Mouse (Mus musculus) erythroid progenitor cell, adult 5-6 weeks (primary cell): ENCODE data around the gene Emid1. TPM values are rescaled to one million over a fixed set of nuclear protein-coding genes. Genes with fewer than 3 reads are reported as not detected.
A peak's percentile ranks its signal among the peaks of the same experiment; 100 is the strongest.
"Not testable (repeated sequence)": the region's sequence is repeated elsewhere in the genome, so short reads cannot be mapped to it uniquely, and the experiment has no call there.

ENCODE experiments used
- ATAC-seq: replicated peaks from 2 replicates; pipeline ENCODE4 v1.8.0; 2016; ENCODE audit warnings: moderate number of reproducible peaks, mild to moderate bottlenecking, moderate TSS enrichment, inconsistent platforms; ENCODE audit not compliant: poor library complexity, low FRiP score, severe bottlenecking
- total RNA-seq, 2 experiments: library from RNA; stranded (forward) in 1 of 2; stranded (reverse) in 1 of 2; fragments of 150-400 nt in 1 of 2; fragments of 186-747, 209-891 nt in 1 of 2; gene quantifications; 2 replicates each; pipeline versions ENCODE4 v1.2.3 to v1.2.4; 2015 to 2017; ENCODE audit warnings: low replicate concordance in 2 of 2

Emid1 gene
- total RNA-seq, 2 experiments from 2014 or later, result 5.5 TPM; not detected in 1

DNA sequence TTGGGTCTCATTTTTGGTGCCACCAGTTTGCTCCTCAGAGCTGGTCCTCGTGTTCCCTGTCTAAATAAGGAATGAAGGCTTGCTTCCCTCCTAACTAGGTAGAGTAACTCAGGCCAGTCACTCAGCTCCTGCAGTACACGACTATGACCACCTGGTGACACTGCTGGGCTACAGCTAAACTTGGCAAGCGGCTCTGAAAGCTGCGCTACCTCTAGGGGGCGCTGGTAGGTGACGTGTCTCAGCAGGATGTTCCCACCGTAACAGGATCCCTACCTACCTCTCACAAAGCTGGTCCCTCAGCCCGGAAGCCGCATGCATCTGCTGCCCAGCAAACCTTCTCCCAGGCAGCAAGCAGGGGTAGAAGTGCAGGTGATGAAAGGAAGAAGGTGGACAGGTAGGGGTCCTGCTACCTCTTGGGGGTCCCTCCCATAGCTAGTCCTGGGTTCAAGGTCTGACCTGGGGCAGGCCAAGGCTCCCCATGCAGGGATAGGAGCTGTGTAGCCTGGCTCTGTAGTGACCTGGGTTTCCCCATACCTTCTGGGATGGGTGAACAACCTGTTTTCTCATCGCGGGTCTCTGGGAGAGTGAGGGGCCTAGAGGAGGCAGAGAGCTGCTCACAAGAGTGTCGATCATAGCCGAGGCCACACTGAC lies 37.0 kb downstream of the Emid1 start:
- peak; percentile 88 for ATAC-seq

- ATAC-seq, result no peak
Measured at GRCm38 (mm10) chr11:5113645-5114044, 38.4 kb downstream of the Emid1 start.

GRCm38 (mm10) chr11:5109441-5109840 lies 42.6 kb downstream of the Emid1 start:
- no peak for ATAC-seq

DNA sequence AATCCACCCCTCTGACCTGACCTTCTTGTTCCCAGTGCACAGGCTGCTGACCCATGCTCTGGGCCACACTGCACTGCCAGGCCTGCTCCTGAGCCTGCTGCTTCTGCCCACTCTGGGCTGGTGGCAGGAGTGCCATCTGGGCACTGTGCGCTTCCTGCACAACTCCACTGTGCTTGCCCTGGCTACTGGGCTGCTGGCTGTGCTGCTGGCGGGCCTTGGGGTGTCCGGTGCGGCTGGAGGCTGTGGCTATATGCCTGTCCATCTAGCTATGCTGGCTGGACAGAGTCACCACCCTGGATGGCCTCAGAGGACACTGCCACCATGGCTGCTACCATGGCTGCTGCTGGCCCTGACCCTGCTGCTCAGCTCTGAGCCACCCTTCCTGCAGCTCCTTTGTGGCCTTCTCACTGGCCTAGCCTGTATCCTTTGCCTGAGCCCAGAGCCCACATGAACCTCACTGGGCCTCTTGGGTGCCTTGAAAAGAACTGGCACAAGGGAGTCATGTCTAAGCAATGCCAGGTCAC lies 48.0 kb downstream of the Emid1 start:
- ATAC-seq, result no peak

DNA sequence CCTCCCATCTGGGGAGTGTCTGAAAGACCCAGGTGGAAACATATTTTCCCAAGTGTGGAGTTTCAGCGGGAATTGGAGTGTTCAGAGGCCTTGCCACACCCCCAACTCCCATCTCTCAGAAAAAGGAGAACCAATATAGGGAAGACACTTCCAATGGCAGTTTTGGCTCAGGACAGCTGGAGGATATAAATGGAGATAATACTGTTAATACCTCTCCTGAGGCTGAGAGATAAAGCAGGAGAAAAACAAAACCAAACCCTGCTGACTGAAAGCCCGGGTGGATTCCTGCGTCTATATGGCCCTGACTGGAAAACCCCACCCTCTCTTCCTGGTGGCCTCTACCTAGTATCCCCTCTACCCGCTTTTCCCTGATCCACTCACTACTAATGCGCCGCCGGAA lies 49.7 kb downstream of the Emid1 start:
- no peak for ATAC-seq

- no peak for ATAC-seq
Measured at GRCm38 (mm10) chr11:5101641-5102040, 50.4 kb downstream of the Emid1 start.

GRCm38 (mm10) chr11:5100801-5101200 lies 51.3 kb downstream of the Emid1 start:
- no peak for ATAC-seq

GRCm38 (mm10) chr11:5100283-5100682 lies 51.8 kb downstream of the Emid1 start:
- ATAC-seq, result no peak

GRCm38 (mm10) chr11:5099576-5100183 lies 52.4 kb downstream of the Emid1 start:
- peak; percentile 73 for ATAC-seq

DNA sequence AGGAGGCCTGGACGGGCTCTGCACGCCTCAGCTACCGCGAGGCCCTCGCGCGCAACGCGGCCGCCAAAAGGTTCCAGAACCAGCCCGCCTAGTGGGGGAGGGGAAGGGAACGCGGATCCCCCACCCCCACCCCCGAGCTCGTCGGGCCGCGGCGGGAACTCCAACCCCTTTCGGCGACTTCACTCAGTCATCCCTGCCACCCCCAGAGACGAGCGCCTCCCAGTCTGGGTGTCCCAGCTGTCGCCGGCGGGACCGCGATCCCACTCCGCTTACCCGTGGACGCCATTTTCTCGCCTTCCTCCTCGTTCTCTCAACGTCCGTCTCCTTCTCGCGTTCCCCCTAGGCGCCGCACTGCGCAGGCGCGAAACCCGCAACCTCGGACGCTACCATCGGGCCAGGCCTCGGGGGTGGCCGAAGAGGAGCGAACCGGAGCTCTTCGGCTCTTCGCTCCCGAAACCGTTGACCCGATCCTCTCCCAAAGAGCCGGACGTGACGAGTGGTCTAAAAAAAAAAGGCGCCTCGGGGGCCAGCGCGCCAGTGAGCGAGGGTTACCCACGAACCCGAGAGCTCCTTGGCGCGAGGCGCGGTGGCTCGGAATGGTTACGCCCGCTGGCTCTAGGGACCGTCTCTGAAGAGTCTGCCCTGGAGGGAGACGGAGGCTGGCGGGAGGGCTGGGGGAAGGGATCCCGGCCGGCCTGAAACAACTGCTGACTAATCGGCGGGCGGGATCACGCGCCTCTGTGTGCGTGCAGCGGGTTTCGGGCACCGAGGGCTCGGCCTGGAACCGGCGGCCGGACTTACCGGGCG lies 53.1 kb downstream of the Emid1 start, which contains the start of the genes Rhbdd3 and Ewsr1:
TSS of gene Rhbdd3 (plus strand) at position 191 of the 807 bp plus-strand sequence.
TSS of gene Ewsr1 (minus strand) at position 531 of the 807 bp plus-strand sequence.
- ATAC-seq, result peak; percentile 83

- peak; percentile 28; the same call in 1 of the 2 replicates for ATAC-seq
Measured at GRCm38 (mm10) chr11:5098035-5098735, 53.9 kb downstream of the Emid1 start.

GRCm38 (mm10) chr11:5096480-5097020 lies 55.5 kb downstream of the Emid1 start:
- ATAC-seq, result no peak

GRCm38 (mm10) chr11:5095877-5096276 lies 56.2 kb downstream of the Emid1 start:
- no peak for ATAC-seq

DNA sequence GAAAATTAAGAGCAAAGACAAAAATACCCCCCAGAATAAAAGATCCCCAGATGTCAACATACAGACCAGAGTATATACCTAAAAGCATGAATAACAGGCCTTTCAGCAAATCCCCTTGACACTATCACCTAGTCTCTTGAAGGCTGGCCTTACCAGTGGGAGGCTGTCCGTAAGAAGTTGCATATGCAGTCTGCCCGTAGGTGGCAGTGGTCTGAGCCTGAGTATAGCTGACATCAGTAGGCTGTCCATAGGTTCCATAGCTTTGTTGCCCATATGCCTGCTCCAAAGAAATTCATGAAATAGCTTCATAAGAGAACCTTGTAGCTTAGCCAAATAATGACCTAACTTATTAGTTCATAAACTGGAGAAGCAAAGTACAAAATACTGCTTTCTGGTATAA lies 60.4 kb downstream of the Emid1 start:
- no peak for ATAC-seq

- no peak for ATAC-seq
Measured at GRCm38 (mm10) chr11:5089147-5089546, 62.9 kb downstream of the Emid1 start.

DNA sequence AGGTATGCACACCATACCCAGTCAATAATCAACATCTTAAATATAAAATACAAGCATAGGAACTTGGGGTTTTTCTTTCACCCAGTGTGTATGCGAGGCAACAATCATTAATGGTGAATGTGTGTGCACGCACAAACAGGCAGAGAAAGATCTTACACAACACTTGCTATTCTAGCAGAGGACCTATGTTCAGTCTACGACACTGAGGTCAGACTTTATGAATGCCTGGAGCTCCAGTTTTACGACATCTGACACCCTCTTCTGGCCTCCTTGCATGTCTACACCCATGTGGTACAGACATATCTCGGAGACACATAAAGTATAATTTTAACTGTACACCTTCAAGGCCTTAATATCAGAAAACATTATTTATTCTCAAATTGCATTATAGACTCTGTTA lies 75.2 kb downstream of the Emid1 start:
- ATAC-seq, result not testable (repeated sequence)

DNA sequence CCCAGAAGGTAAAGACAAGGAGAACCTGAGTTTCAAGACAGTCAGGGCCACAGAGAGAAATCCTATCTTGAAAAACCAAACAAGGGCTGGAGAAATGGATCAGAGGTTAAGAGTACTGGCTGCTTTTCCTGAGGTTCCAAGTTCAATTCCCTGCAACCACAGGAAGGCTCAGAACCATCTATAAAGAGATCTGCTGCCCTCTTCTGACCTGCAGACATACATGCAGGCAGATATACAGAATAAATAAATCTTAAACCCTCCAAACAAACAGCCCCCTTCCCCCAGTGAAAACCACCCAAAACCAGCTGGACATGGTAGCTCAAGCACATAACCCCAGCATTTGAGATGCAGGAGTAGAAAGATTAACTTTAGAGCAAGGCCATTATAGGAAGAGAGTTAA lies 76.3 kb downstream of the Emid1 start:
- no peak for ATAC-seq

GRCm38 (mm10) chr11:5074882-5075281 lies 77.2 kb downstream of the Emid1 start:
- ATAC-seq, result 0 out of 2 replicates have a peak, but pooled peaks have one; percentile 63

- no peak for ATAC-seq
Measured at GRCm38 (mm10) chr11:5068126-5068971, 83.7 kb downstream of the Emid1 start.
